Mouse (Mus musculus) gastrocnemius, postnatal 14 days (tissue): ENCODE results near the gene Phactr1. TPM values are rescaled to one million over a fixed set of nuclear protein-coding genes. Genes with fewer than 3 reads are reported as not detected.

ENCODE experiments used
- DNase-seq: peaks from one replicate; pipeline ENCODE4 v3.0.0; 2021; ENCODE audit warnings: mixed read lengths
- intact Hi-C: fragments of 180-260 bp; cut with DNase I; formaldehyde crosslinking; loops from one replicate; pipeline ENCODE4 v1.15.1; 2025; ENCODE audit warnings: low total_unique reads
- total RNA-seq, 2 experiments: library from RNA; stranded (reverse); gene quantifications; 2 replicates each; pipeline ENCODE4 v1.2.3; 2021

Phactr1 gene
- total RNA-seq, 2 experiments from 2014 or later: 2.2 to 3.1 TPM

- DNase-seq: no peak
- intact Hi-C loops: no loop called here
These were observed 464.4 kb downstream of the Phactr1 start for GRCm38 (mm10) chr13:43144720-43145418.

GRCm38 (mm10) chr13:43146515-43147258, 466.3 kb downstream of the Phactr1 start:
- no peak for DNase-seq
- intact Hi-C loops: no loop called here

- intact Hi-C loops: no loop called here
- no peak for DNase-seq
These were observed 468.3 kb downstream of the Phactr1 start for GRCm38 (mm10) chr13:43148692-43149091.

GRCm38 (mm10) chr13:43149661-43150060, 469.2 kb downstream of the Phactr1 start:
- intact Hi-C loops: no loop called here
- DNase-seq: no peak

- intact Hi-C loops: no loop called here
- no peak for DNase-seq
These were observed 471.6 kb downstream of the Phactr1 start for GRCm38 (mm10) chr13:43152005-43152520.

- DNase-seq: no peak
- intact Hi-C loops: no loop called here
These were observed 476.9 kb downstream of the Phactr1 start for GRCm38 (mm10) chr13:43157370-43157769.

- intact Hi-C loops: no loop called here
These were observed 477.9 kb downstream of the Phactr1 start for GRCm38 (mm10) chr13:43158281-43158680.

GRCm38 (mm10) chr13:43159429-43159828, 479.0 kb downstream of the Phactr1 start:
- DNase-seq: no peak

More at GRCm38 (mm10) chr13:43158281-43158680, 477.9 kb downstream of the Phactr1 start:
- no peak for DNase-seq

GRCm38 (mm10) chr13:43167721-43168120, 487.3 kb downstream of the Phactr1 start:
- DNase-seq: no peak

More at GRCm38 (mm10) chr13:43159429-43159828, 479.0 kb downstream of the Phactr1 start:
- intact Hi-C loops: no loop called here

GRCm38 (mm10) chr13:43171020-43171710, 490.7 kb downstream of the Phactr1 start, which contains the start of gene Tbc1d7:
Gene Tbc1d7 (minus strand): TSS chr13:43171501.
- intact Hi-C loops: no loop called here

More at GRCm38 (mm10) chr13:43167721-43168120, 487.3 kb downstream of the Phactr1 start:
- intact Hi-C loops: no loop called here

GRCm38 (mm10) chr13:43172036-43172713, 491.8 kb downstream of the Phactr1 start:
- intact Hi-C loops: no loop called here
- DNase-seq: no peak

More at GRCm38 (mm10) chr13:43171020-43171710, 490.7 kb downstream of the Phactr1 start, which contains the start of gene Tbc1d7:
- peak; percentile 99 for DNase-seq

- intact Hi-C loops: no loop called here
- peak; percentile 61 for DNase-seq
These were observed 492.8 kb downstream of the Phactr1 start for GRCm38 (mm10) chr13:43173262-43173661.

GRCm38 (mm10) chr13:43176676-43177075, 496.3 kb downstream of the Phactr1 start:
- intact Hi-C loops: no loop called here
- no peak for DNase-seq

- intact Hi-C loops: no loop called here
- DNase-seq: no peak
These were observed 496.9 kb downstream of the Phactr1 start for GRCm38 (mm10) chr13:43177317-43177716.

GRCm38 (mm10) chr13:43181104-43181503, 500.7 kb downstream of the Phactr1 start:
- intact Hi-C loops: loop anchor here (5.0 kb wide), 1 partner anchor 216 kb away; the partner anchor contains the start of gene Nol7
- DNase-seq: no peak

- DNase-seq: peak; percentile 77
- intact Hi-C loops: loop anchor here (5.0 kb wide), 1 partner anchor 215 kb away; the partner anchor contains the start of gene Nol7
These were observed 502.2 kb downstream of the Phactr1 start for GRCm38 (mm10) chr13:43182465-43183201.

GRCm38 (mm10) chr13:43183248-43184055, 503.0 kb downstream of the Phactr1 start:
- intact Hi-C loops: loop anchor here (5.0 kb wide), 1 partner anchor 214 kb away; the partner anchor contains the start of gene Nol7
- no peak for DNase-seq
